Mouse (Mus musculus): ENCODE measurements around the gene Mrpl49.
"Not testable (repeated sequence)": the region's sequence is repeated elsewhere in the genome, so short reads cannot be mapped to it uniquely, and the experiment has no call there.

The Mrpl49 gene

DNA sequence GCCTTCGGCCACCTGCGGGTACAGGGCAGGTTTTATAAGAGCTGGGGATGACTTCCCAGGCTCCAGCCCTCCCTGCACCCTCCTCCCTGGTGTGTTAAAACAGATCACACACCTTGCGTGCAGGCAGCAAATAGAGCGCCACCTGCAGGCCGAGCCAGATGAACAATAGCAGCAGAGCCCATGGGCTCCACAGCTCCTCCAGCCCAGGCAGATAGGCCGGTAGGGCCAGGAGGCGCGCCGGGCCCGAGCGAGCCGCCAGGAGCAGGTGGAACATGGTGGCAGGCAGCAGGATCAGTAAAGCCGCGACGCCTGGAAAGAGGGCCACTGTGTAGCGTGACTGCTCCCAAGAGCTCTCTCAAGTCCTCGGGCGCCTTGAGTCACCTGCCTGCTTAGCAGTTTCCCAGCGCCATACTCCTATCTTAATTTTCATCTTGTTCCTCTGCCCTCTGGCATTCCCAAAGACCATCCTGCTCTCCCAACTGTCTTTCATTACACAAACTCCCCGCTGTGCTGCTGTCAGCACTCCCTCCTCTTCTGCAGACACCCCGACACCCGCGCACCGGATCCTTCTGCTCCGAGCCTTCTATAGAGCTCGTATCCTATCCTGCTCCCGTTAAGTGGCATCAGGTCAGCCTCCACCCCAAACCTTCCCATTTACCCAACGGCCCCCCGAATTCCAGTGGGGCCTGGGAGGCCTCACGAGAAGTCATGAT is 9.6 kb upstream of the Mrpl49 start:
- peak; percentile 90 for DNase-seq

DNA sequence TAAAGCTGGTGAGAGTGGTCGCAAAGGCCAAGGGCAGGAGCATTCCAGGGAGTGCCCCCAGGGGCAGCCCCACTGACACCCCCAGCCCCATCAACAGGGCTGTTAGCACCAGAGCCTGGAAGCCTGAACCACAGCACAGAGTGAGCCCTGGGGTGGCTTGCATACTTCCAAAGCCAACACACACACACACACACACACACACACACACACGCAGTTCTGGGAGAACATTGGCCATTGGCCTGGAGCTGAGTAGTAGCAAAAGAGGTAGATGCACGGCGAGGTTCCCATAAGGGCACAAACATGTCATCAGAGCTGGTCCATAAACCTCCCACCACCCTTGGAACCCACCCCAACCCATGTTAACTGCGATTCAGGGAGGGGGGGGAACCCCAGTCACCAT is 9.0 kb upstream of the Mrpl49 start:
- no peak for DNase-seq

DNA sequence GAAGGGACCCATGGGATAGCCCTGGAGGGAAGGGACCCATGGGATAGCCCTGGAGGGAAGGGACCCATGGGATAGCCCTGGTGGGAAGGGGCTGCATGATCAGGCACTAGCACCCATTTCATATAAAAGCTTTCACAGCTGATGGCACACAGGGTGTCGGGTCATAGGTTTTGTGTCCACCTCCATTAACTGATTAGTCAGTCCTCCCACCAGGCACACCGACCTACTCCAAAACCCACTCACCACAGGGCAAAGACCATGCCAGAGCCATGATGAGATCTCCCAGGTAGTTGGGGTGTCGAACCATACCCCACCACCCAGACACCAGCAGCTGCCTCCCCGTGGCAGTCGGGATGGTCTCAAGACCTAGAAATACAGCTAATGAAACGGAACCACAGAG is 5.5 kb upstream of the Mrpl49 start:
- DNase-seq, result peak; percentile 36

DNA sequence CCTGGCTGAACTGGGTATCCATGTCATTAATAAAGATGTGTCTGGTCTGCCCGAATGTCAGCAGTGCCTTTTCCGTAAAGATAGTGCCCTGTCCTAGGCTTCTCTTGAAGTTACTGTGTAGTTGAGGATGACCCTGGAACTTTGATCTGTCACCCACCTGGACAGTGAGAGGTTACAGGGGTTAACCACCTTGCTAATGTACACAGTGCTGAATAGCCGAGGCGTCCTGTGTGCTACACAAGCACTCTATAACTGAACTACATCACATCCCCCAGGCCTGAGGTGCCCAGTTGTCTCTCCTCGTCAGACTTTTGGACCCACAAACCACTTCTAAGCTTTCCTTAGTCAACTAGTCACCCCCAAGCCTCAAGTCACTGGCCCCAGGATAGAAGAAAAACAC is 4.8 kb upstream of the Mrpl49 start:
- DNase-seq, result no peak

DNA sequence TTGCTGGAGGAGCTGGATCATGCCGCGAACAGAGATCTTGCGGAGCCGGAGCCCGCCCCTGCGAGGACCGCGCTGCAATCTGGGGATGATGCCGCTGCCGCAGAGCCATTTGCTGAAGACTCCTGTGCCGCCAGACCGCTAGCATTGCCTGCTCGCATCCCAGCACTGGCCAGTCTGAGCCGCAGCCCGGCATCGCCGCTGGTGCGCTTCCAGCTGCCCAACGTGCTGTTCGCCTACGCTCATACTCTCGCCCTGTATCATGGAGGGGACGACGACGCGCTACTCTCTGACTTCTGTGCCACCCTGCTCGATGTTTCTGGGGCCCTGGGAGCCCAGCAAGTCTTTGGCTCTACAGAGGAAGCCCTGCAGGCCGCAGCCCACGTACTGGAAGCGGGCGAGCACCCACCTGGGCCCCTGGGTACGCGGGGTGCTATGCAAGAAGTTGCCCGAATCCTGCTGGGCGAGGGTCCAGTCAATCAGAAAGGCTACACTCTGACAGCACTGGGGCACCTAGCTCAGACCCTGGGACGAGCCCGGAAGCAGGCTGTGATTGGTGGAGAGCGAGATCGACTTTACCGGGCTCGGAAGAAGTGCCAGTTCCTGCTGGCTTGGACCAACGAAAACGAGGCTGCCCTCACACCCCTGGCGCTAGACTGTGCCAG is 4.2 kb upstream of the Mrpl49 start:
- peak; percentile 59 for DNase-seq

DNA sequence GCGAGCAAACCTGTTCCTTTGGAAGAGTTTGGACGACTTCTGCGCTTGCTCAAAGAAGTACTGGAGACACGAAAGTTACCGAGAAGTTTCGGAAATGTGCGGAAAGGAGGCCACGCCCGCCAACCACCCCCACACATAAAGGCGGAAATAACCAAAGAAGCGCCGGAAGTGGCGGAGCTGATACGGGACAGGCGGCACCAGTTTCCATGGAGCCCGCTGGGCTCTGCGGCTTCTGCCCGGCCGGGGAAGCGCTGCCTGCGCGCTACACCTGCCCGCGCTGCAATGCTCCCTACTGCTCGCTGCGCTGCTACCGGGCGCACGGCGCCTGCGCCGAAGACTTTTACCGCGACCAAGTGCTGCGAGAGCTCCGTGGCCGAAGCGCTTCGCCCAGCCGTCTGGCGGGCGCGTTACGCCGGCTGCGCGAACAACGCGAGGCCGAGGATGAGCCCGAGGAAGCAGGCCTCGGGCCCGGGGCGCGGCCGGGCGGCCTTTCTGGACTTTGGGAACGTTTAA is 3.5 kb upstream of the Mrpl49 start, which contains the start of gene Znhit2:
Gene Znhit2 (plus strand): TSS at position 172 of the 513 bp plus-strand sequence.
- DNase-seq, result peak; percentile 86

DNA sequence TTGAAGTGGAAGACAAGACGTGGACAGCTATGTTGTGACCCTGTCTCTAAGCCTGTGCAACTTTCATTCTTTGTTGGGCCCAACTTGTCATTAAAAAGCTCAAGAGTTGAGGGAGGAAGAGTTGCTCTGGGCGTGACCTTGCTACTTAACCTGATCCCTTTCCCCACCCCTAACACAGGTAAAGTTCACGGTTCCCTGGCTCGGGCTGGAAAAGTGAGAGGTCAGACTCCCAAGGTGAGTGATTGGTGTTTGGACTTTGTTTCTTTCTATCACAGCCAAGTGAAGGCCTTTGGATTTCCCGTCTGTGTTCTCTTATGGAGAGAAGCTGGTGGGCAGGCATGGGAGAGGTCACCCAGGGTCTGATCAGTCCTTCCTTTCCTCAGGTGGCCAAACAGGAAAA is 1.4 kb upstream of the Mrpl49 start:
- DNase-seq, result peak; percentile 30

DNA sequence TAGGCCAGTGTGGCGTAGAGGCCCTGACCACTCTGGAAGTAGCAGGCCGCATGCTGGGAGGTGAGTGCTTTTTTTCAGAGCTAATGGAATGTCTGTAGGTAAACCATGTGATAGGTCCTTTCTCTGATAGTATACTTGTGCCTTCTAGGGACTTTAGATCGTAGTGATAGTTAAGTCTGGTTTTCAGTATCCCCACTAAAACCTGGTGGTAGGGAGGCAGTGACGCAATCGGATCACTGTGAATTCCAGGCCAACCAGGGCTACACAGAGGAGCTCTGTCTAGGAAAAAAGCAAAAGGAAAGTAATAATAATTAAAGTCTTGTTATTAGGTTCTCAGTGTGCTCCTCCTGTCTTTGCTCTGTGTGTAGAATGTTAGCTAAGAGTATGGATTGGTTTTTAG is 928 bp upstream of the Mrpl49 start:
- no peak for DNase-seq

DNA sequence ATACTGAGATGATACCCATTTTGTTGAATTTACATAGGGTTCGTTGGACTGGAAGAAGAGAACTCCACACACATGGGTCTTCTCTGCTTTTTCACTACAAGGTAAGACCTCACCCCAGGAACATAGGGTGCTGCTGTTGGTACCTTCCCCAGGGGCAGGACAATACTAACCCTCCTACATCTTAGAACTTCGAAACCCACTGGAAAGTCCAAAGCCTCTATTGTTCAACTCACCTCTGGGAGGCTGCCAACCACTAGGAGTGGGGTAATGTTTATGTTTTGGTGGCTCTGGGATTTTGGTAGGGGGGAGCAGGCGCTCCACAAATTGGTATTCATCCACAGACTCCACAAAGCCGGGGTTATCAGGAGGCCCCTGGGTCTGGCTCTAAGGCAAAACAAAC is 889 bp downstream of the Mrpl49 start:
- DNase-seq, result peak; percentile 50

DNA sequence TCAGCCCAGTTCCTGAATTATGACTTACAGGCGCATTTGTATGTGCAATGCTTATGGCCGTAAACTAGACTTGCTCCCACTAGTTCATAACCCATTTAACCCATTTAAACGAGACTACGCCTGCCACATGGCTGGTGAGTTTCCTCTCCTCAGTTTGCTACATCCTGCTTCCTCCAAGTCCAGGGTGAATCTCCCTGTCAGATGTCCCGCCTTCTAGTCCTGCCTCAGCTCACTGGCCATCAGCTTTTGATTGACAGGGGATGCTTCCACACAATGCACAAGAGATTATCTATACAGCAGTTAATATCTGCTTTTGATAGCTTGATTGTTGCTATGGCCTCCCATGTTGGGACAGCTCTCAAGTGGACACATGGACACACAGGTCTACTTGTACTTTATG is 3.3 kb downstream of the Mrpl49 start:
- DNase-seq, result no peak

DNA sequence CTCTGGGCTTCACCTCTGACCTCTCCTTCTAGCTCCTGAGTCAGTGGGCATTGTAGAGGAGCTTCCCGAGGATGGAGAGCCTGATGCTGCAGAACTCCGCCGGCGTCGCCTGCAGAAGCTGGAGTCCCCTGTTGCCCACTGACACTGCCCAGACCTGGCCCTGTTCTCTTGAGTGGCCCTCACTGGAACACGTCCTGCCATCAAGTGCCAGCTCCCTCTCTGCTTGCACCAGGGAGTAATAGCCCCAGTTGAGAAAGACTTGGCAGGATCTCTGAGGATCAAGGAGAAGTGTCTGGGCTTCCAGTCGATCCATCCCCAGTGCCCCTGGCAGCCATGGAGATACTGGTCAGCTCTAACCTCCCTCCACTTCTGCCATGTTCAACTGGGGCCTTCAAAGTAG is 5.1 kb downstream of the Mrpl49 start:
- DNase-seq, result peak; percentile 26

DNA sequence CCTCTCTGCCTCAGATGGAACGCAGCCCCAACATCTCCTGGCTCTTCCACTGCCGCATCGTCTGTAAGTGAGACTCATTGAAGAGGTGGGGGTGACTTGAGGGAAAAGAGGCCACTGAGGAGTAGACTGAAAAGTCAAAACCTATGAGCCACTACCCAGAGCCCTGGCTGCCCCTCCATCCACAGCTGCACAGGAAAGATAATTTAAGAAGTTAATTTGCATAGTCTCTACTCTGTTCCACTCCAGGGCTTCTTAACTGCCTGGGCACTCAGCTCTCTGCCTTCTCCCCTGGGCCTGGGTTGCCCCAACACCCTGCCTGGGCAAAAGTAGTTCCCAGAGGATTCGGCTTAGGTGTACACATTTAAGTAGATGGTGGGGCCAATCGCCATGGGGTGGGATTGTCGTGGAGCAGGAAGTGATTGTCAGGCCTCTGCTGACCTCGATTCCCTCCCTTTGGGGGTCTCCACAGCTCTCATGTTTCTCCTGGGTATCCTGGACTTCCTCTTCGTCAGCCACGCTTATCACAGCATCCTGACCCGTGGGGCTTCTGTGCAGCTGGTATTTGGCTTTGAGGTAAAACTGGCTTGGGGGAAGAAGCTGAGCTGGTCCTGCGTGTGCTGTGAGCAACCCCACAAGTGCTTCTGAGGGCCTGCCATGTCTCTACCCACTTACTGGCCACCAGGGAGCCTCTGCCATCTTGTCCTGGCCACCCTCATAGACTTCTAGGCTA is 8.7 kb downstream of the Mrpl49 start:
- peak; percentile 32 for DNase-seq

DNA sequence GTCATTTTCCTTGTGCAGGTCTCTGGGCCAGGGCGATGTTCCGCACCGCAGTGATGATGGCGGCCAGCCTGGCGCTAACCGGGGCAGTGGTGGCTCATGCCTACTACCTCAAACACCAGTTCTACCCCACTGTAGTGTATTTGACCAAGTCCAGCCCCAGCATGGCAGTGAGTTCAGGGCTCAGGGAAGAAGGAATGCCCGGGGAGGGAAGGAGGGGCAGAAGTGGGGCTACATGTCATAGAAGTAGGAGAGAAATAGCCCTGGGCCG is 9.8 kb downstream of the Mrpl49 start:
- peak; percentile 42 for DNase-seq

DNA sequence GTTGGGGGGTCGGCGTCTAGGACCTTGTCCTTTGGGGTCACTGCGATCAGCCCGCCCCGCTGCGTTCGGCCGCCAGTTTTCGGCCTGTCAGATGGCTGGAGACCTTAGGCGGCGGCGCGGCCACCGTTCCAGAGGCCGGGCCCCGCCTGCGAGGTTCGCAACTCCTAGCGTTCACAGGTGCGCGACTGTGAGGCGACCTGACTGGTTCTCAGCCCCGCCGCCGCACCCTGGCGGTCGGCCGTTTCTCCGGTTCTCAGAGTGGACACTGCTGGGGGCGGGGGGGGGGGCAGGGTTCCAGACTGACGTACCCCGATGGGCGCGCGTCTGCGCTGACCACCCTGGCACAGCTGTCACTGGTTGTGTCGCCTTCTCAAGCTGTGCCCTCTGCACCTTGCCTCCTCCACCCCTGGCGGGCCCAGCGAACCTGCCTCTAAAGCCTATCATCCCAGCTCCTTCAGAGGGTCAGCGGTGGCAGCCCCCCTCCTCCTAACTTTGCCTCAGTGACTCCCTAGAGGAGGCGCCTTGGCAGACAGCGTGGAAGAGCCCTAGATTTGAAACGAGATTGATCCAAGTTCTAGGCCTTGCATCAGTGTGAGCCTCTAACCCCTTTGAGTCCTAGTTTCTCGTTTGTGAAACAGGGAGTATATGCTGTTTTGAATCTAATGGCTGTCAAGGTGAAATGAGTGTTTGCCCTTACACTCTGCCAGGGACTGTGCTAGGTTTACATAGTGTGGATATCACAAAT is 10.3 kb downstream of the Mrpl49 start:
- peak; percentile 68 for DNase-seq

DNA sequence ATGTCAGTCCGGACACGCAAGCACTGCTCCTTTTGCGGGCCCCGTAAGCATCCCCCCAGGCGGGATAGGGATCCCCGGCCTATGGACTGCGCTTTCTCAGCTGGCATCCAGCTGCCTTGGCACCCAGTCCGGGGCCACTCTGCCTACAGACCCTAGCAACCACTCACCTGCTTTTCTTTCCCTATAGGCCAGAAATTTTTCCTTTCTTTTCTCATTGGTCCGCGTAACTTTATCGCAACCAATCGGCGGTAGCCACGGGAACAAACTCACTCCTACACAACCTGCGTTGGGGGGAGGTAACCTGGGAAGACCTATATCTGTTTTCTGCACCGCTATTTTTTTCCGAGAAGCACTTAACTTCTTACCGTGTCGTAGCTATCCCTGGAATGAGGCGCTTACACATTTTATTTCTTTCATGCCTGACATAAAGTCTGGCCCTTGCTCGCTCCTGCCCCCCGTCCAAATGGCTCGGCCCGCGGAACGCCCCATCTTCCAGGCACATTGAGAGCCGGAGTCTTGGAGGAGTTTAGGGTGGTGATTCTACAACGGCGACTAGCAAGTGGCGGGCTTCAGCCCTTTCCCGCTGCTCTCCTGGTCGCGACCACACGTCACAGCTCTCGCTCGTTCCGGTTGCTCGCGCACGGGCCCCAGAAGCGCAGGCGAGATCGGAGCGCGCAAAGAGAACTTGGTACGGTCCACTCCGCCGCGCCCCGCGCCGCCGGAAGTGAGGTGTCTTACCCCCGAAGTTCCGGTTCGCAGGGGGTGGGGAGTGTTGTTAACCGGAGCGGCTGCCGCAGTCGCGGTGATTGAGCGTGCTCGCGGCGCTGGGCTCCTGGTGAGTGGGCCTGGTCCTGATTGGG is 11.1 kb downstream of the Mrpl49 start, which contains the start of gene Syvn1:
Gene Syvn1 (plus strand): TSS at position 283 of the 860 bp plus-strand sequence.
- DNase-seq, result peak; percentile 91

DNA sequence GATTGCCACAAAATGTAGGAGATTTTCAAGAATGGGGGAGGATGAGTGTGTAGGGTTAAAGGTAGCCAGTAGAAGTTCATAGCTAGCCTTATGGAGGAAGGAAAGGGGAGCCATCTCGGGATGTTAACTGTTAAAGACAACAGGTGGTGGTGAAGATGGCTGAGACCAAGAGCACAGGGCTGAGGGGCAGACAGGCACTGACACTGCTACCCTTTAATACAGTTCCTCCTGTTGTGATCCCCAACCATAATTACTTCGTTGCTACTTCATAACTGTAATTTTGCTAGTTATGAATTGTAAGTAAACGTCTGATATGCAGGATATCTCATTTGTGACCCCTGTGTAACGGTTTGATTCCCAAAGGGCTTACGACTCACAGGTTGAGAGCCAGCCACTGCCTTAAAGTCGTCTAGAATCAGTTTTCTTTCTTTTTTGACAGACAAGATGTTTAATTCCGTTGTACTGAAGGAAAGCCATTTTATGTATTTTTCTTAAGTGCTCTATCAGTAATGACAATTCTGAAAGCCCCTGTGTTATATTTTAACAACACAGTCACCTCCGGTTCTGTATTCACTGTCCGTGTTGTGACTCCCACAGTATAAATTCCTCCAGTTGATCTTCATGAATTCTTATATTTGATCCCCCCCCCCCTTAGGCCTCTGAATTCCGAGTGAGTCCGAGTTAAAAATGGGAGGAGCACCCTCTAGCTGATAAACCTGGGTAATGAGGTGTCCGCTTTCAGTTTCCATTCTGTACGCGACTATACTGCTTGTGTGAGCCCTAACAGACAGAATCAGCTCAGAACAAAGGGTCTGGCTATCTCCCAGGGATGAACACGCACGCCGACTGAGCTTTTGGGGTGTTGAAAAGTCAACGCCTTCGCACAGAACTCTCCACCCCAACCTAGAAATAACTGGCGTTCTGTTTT is 12.0 kb downstream of the Mrpl49 start:
- DNase-seq, result peak; percentile 20

DNA sequence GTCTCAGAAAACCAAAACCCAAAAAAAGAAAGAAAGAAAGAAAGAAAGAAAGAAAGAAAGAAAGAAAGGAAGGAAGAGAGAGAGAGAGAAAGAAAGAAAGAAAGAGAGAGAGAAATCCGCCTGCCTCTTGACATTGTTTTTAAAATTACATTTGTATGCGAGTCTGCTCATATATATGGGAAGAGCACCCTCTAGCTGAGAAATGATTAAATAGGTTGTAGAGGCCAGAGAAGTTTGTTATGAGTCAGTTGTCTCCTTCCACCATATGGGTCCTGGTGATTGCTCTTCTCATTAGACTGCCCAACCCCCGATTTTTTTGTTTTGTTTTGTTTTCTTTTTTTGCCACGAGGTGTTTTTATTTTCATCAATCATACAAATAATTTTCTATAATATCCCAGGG is 13.5 kb downstream of the Mrpl49 start:
- DNase-seq, result not testable (repeated sequence)

DNA sequence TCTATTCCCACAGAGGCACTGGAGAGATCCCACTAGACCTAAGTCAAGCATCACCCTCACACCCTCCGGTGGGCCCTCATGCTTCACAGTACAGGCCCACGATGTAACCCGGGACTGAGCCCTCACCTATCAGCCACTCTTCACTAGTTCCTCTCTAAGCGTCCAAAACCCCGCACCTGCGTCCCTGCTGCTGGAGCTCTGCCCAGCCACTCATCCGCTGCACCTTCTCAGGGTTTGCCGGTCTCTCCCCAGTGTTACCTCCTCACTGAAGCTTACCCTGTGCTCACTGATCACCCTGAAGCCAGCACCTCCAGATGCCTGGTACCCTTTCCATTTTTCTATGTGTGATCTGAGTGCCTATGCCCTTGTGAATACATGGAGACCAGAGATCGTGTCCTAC is 15.3 kb downstream of the Mrpl49 start:
- peak; percentile 26 for DNase-seq

DNA sequence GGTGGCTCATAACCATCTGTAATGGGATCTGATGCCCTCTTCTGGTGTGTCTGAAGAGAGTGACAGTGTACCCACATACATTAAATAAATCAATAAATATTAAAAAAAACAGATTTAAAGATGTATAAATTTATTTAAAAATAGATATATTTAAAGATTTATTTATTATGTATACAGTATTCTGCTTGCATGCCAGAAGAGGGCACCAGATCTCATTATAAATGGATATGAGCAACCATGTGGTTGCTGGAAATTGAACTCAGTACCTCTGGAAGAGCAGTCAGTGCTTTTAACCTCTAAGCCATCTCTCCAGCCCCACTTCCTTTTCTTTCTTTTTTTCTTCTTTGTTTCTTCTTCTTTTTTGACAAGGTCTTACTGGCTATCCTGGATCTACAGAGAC is 17.6 kb downstream of the Mrpl49 start:
- DNase-seq, result no peak

DNA sequence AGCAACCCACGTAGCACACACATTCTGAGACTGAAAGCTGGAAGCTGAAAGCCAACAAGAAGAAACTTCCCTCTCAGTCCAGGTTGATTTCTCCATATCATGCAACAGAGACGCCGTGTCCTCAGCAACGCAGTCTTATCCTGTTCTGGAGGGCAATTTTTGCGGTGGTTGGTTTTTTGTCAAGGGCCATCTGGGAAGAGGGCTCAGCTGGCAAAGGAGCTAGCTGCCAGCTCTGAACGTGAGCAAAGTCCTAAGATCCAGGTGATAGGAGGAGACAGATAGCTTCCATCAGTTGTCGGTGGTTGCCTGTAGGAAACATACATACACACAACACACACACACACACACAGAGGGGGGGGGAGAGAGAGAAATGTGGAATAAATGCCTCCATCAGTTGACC is 19.3 kb downstream of the Mrpl49 start:
- DNase-seq, result no peak

DNA sequence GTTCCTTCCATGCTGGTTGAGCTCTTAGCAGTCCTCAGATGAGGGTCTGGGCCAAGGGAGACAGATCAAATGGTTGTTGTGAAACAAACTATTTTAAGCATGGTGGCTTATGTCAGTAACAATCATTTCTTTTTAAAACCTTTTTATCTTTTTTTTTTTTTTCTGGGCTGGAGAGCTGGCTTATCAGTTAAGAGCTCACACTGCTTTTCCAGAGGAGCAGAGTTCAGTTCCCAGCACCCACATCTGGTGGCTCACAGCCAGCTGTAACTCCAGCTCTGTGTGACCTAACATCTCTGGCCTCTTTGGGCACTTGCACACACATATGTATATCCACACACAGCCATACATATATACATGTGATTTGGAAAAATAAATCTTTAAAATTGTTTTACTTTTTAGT is 19.9 kb downstream of the Mrpl49 start:
- no peak for DNase-seq
